Comparison of ENCODE assay signal across 24 mouse cellular contexts in genomic region chr13:119712463-119712862, GRCm38 (mm10). TPM values are rescaled to one million over a fixed set of nuclear protein-coding genes. Genes with fewer than 3 reads are reported as not detected.
DNase-seq lines count a peak whose midpoint lies in the region; TF ChIP-seq lines count a peak whose summit lies in the region.
"Had no signal": no experiment of that assay in that cellular context is flagged by ENCODE, and none has a peak within 500 bp of the region (broad histone marks: within the 10 kb centered on the region; RNA-seq: fewer than 3 reads in every experiment).

No protein-coding gene starts in this region.

- no peak for TF ChIP-seq CTCF in left cerebral cortex, adult 2 months (IDR thresholded peaks at IDR 0.05)

- peak overlapping the region; percentile 50; the same call in 1 of the 2 replicates for H3K27ac ChIP-seq in left cerebral cortex, adult 2 months
- H3K27ac ChIP-seq in brown adipose tissue, adult 24 weeks (replicated peaks; ENCODE audit: low read depth, low read length): peak overlapping the region; percentile 85
- H3K27ac ChIP-seq: embryonic facial prominence, embryonic 12.5 days; embryonic facial prominence, embryonic 15.5 days; heart, adult 2 months; heart, embryonic 10.5 days; heart, embryonic 13.5 days; hindbrain, embryonic 12.5 days; hindbrain, embryonic 15.5 days had no signal

- H3K4me1 ChIP-seq in brown adipose tissue, adult 24 weeks (ENCODE audit: control insufficient read depth, insufficient read depth, insufficient read length, low read length): peaks cover 22% of the 10 kb centered on the region; the same call in 1 of the 2 replicates
- H3K4me1 ChIP-seq: embryonic facial prominence, embryonic 12.5 days; embryonic facial prominence, embryonic 15.5 days; heart, embryonic 10.5 days; hindbrain, embryonic 12.5 days; hindbrain, embryonic 15.5 days had no signal

- DNase-seq in left cerebral cortex, adult 2 months (ENCODE audit: extremely low spot score in 1 of 2, low spot score in 2 of 2): no peak
- DNase-seq in left cerebral cortex, adult 18-20 months (ENCODE audit: low spot score in 2 of 2): no peak
- DNase-seq in 3134 (ENCODE audit: extremely low read depth, insufficient read length, low spot score): peak; percentile 30
- no peak for DNase-seq in spleen, postnatal 14 days (ENCODE audit: low spot score in 2 of 2)
- DNase-seq in retina, postnatal 1 day: no peak
- DNase-seq: adrenal gland, adult 8-10 months; adrenal gland, postnatal 25 days; cerebellum, adult 11 months; cerebellum, adult 2 months; cerebellum, adult 9-11 months; cerebellum, postnatal 25 days; forebrain, postnatal 0 days; gastrocnemius, postnatal 10 days; gastrocnemius, postnatal 36 days; heart, adult 2 months; heart, postnatal 14 days had no signal

- no peak overlapping the region for H3K4me3 ChIP-seq in left cerebral cortex, adult 2 months
- no peak overlapping the region for H3K4me3 ChIP-seq in brown adipose tissue, adult 24 weeks (ENCODE audit: insufficient read depth, low read depth, low read length)
- H3K4me3 ChIP-seq: embryonic facial prominence, embryonic 12.5 days; embryonic facial prominence, embryonic 15.5 days; heart, adult 2 months; heart, embryonic 10.5 days; heart, embryonic 13.5 days; hindbrain, embryonic 12.5 days; hindbrain, embryonic 15.5 days had no signal

- intact Hi-C loops in left cerebral cortex, adult 2 months (cut with DNase I): no loop called here

RNA-seq across cellular contexts. Expression of gene Hmgcs1, which starts 22.3 kb away (rescaled TPM):
- 100 to 1,000 TPM; 234 to 239 TPM for total RNA-seq in left cerebral cortex, adult 2 months (2021)
- total RNA-seq in left cerebral cortex, adult 18-20 months (2021): 100 to 1,000 TPM; 271 to 300 TPM
- polyA plus RNA-seq in brown adipose tissue, adult 24 weeks (2012; ENCODE audit: insufficient read depth, insufficient read length, missing spikeins): 191 and 228 TPM in 2 replicates

RNA-seq across cellular contexts. Expression of gene Nim1k, which starts 43.2 kb away (rescaled TPM):
- total RNA-seq in left cerebral cortex, adult 2 months (2021): 10 to 100 TPM; 12.9 to 16.8 TPM
- total RNA-seq in left cerebral cortex, adult 18-20 months (2021): 10 to 100 TPM; 13.8 to 14.0 TPM
- 1.7 and 3.0 TPM in 2 replicates for polyA plus RNA-seq in brown adipose tissue, adult 24 weeks (2012; ENCODE audit: insufficient read depth, insufficient read length, missing spikeins)
- total RNA-seq: MEL had no signal
